Mouse (Mus musculus): Measurements from ENCODE around the gene Tex26. TPM values are rescaled to one million over a fixed set of nuclear protein-coding genes. Genes with fewer than 3 reads are reported as not detected.
A peak's percentile ranks its signal among the peaks of the same experiment; 100 is the strongest.

Tex26 gene
- total RNA-seq, 2 experiments from 2014 or later: not detected

DNA sequence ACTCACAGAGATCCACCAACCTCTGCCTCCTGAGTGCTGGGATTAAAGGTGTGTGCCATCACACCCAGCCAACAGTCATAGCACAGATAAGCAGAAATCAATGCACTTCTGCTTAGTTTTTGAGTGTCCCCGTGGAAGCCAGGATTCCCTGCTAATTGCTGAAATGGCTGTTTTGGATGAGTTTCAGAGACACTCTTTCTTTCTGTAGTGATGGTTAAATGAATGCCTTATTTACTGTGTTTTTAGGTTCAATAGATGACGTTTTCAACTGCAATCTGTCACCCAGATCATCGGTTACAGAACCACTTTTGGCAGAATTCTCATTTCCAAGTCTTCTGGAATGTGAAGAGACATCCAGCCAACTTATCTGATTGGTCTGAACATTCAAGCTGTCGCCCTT is 9.9 kb upstream of the Tex26 start:
- no peak for DNase-seq (ENCODE audit: low spot score in 2 of 2)
- intact Hi-C loops (cut with DNase I): no loop called here

DNA sequence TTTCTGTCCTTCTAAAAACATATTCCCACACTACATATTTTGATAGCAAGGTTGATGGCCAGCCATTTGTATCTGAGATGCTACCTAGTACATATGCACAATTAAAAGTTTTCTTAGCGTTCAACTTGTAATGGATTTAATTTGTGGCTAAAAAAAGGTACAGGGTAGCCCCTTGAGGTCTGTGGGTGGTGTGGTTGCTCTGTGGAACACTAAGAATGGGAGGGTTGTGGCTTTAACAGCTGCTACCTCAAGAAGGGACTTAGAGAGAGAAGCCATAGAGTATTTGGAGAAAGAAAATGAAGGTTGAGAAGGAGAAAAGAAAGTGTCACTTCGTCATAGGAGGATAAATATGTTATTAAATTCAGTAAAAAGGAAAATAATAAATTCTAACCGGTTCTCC is 8.5 kb upstream of the Tex26 start:
- DNase-seq (ENCODE audit: low spot score in 2 of 2): no peak
- intact Hi-C loops (cut with DNase I): no loop called here

- intact Hi-C loops (cut with DNase I): no loop called here
- no peak for DNase-seq (ENCODE audit: low spot score in 2 of 2)
Measured at GRCm38 (mm10) chr5:149433618-149434017, 5.8 kb upstream of the Tex26 start.

- DNase-seq (ENCODE audit: low spot score in 2 of 2): no peak
- intact Hi-C loops (cut with DNase I): no loop called here
Measured at GRCm38 (mm10) chr5:149434141-149434690, 5.2 kb upstream of the Tex26 start.

DNA sequence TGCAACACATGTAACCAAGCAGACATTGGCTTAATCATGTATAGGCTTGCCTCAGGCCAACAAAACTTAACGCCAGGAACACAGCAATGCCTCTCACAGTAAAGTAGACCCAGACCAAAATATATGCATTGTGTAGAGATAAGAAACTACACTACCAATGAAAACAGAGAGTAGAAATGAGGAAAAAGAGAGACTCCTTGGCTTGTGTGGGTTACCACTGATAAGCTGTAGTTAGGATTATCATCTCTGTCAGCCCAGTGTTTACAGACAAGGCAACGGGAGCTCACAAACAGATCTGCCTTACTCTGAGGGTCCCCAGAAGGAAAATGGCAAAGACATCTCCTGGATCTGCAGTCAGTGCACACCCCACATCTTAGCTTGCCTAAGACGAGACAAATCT is 2.9 kb upstream of the Tex26 start:
- intact Hi-C loops (cut with DNase I): no loop called here
- no peak for DNase-seq (ENCODE audit: low spot score in 2 of 2)

GRCm38 (mm10) chr5:149437150-149437549 is 2.3 kb upstream of the Tex26 start:
- DNase-seq (ENCODE audit: low spot score in 2 of 2): no peak
- intact Hi-C loops (cut with DNase I): no loop called here

- intact Hi-C loops (cut with DNase I): no loop called here
- DNase-seq (ENCODE audit: low spot score in 2 of 2): peak; percentile 72 to 73
Measured at GRCm38 (mm10) chr5:149440180-149440573, 717 bp downstream of the Tex26 start.

GRCm38 (mm10) chr5:149441646-149442276 is 2.3 kb downstream of the Tex26 start:
- intact Hi-C loops (cut with DNase I): no loop called here
- peak; percentile 9 to 25 for DNase-seq (ENCODE audit: low spot score in 2 of 2)

- intact Hi-C loops (cut with DNase I): no loop called here
Measured at GRCm38 (mm10) chr5:149442277-149442660, 2.8 kb downstream of the Tex26 start.

GRCm38 (mm10) chr5:149444451-149444850 is 5.0 kb downstream of the Tex26 start:
- DNase-seq (ENCODE audit: low spot score in 2 of 2): no peak
- intact Hi-C loops (cut with DNase I): no loop called here

More at GRCm38 (mm10) chr5:149442277-149442660, 2.8 kb downstream of the Tex26 start:
- no peak for DNase-seq (ENCODE audit: low spot score in 2 of 2)

DNA sequence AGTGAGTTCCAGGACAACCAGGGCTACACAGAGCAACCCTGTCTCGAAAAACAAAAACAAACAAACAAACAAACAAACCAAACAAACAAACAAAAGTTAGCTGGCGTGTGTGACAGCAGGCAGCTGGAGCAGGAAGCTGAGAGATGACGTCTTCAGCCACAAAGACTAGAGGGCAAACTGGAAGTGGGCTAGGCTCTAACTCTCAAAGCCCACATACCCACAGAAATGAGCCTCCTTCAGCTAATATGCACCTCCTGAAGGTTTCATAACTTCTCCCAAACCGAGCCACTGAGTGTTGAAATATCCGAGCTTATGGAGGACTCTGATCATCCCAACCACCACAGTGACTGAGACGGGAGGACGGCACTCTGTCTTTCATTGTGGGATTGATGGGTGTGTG is 7.0 kb downstream of the Tex26 start:
- DNase-seq (ENCODE audit: low spot score in 2 of 2): no peak
- intact Hi-C loops (cut with DNase I): no loop called here

DNA sequence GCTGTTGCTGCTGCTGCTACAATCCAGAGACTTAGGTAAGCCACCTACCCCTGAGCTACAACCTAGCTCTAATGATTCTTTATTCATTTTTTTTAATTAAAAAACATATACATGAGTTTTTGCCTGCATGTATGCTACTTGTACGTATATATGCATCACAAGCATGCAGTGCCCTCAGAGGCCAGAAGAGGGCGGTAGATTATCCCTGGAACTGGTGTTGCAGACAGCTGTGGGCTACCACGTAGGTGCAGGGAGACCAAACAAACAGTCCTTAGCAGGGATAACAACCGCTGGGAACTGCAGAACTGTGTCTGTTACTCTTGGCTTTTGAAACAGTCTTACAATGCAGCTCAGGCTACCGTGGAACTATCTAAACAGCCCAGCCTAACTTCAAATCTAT is 8.3 kb downstream of the Tex26 start:
- intact Hi-C loops (cut with DNase I): no loop called here
- peak in 1 of 2 experiments; percentile 43 for DNase-seq (ENCODE audit: low spot score in 2 of 2)

- DNase-seq (ENCODE audit: low spot score in 2 of 2): no peak
Measured at GRCm38 (mm10) chr5:149449406-149449805, 9.9 kb downstream of the Tex26 start.

DNA sequence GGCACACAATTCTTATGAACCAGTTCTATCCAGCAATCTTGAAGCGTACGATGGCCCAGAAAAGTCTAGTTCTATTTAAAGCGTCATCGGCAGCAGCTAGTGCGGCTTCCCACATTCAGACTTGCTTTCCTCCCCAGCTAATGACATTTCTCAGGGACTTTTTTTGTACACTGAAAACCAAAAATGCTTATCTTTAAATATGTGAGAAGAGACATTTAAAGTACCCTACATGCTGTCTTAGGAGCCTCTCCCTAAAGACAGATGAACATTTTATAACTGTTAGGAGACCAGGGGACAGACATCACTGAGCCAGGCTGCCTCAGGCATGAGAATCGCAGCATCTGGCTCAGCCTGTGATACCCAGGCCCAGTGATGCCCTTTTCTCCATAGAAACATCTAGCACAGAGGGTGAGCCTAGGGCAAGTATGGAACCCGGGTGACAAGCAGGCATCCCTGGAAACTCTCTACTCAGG is 11.8 kb downstream of the Tex26 start:
- intact Hi-C loops (cut with DNase I): loop anchor here (5.0 kb wide), 1 partner anchor 71 kb away; no protein-coding TSS in a partner anchor
- peak; percentile 62 to 85 for DNase-seq (ENCODE audit: low spot score in 2 of 2)

More at GRCm38 (mm10) chr5:149449406-149449805, 9.9 kb downstream of the Tex26 start:
- intact Hi-C loops (cut with DNase I): no loop called here

- DNase-seq (ENCODE audit: low spot score in 2 of 2): peak in 1 of 2 experiments; percentile 58
- intact Hi-C loops (cut with DNase I): loop anchor here (5.0 kb wide), 1 partner anchor 68 kb away; no protein-coding TSS in a partner anchor
Measured at GRCm38 (mm10) chr5:149454281-149454680, 14.8 kb downstream of the Tex26 start.

DNA sequence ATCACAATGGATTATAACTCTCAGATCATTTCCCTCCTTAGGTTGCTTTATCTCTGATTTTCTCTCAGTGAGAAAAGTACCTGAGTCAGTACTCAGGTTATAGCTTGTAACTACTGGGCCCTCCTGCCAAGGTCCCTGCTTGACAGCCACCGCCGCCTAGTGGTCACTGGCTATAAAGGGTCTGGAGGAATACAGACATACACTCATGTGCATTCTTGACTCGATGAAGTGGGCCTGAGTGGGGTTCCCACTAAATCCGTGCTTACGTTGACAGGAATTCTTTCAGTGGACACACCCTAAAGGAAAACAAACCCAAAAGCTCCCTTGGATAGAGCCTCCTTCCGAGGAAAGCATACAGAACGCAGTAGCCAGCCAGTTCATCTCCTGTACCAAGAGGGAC is 17.1 kb downstream of the Tex26 start:
- no peak for DNase-seq (ENCODE audit: low spot score in 2 of 2)
- intact Hi-C loops (cut with DNase I): no loop called here

DNA sequence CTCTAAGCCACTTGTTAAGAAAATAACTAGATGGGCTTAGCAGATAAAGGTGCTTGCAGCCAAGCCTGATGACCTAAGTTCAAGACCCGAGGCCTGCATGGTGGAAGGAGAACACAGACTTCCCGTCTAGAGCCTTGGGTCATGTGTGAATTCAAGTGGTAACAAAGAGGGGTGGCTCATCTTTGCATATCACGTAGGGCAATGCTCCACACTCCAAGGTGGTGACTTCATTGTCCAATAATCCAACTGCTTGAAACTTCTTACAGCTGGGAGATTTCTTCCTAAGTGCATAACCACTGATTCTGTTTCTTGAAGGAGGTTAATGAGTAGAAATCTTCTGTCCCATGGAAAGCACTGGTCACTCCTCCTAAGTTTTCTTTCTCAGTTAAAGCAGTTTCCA is 22.6 kb downstream of the Tex26 start:
- DNase-seq (ENCODE audit: low spot score in 2 of 2): no peak
- intact Hi-C loops (cut with DNase I): no loop called here

DNA sequence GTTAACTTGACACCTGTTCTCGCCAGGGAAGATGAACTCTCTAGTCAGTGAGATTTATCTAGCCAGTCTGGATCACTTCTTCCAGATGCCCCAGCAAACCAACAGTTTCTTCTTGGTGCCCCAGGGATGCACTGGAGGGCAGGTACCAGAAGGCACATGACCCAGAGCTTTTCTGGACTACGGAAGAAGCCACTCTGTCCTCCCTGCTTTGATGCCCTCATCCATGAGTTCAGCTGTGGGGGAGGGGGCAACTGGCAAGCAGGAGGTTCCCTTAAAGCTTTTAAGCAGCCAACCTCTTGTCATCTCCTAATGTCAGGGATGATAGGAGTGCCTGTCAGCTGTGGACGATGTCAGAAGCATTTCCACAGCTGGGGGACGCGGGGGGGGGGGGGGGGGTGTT is 25.8 kb downstream of the Tex26 start:
- intact Hi-C loops (cut with DNase I): no loop called here
- DNase-seq (ENCODE audit: low spot score in 2 of 2): no peak

DNA sequence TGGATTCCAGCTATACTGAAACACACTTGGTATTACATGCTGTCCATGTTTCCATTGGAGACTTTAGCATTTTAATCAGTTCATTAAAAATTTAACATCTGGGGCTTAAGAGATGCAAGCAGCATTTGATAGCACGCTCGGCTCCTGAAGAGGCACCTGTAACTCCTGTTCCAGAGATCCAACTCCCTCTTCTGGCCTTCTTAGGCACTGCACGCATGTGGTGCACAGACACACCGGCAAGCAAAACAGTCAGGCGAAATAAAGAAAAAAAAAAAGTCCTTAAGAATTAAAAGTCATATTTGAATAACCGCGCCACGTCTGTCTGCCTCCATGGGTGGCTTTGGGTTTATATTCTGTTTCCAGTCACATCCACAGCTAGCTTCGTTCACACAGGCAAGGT is 34.7 kb downstream of the Tex26 start:
- no peak for DNase-seq (ENCODE audit: low spot score in 2 of 2)
- intact Hi-C loops (cut with DNase I): no loop called here

DNA sequence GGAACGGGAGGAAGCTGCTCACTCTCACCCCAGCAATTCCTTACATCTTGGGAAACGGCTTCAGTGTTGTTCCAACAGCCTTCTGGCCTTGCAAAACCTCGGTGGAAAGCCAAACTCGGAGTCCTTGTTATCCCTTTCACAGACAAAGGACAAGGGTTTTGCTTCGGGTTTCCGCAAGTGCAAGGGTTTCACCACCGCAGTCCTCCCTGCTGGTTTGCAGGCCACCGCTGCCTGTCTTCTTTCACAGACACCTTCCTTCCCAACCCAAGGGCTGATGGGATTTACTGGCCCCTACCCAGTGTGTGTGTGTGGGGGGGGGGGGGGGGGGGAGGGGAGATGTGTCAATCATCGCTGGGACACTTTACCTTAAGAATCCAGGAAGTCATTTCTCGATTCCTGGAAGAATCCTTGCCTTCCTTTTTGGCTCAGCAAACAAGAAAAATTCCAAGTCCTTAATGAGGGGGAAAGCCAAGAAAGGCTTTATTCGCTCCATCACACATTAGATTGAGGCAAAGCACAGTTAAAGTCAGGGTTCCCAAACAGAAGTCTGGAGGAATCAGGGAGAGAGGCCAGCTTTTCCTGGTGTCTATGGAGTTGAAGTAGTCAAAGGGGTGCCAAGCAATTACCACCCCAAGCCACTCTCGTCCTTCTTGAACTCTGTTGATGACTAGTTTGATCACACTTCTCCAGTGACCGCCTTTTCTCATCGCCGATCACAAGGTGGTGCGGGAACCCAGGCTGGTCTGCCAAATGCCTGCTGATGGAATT is 35.4 kb downstream of the Tex26 start:
- intact Hi-C loops (cut with DNase I): loop anchor here (5.0 kb wide), 1 partner anchor 47 kb away; no protein-coding TSS in a partner anchor
- no peak for DNase-seq (ENCODE audit: low spot score in 2 of 2)

Data from left cerebral cortex, postnatal 14 days (tissue).